Mouse (Mus musculus) stomach, embryonic 15.5 days (tissue): ENCODE measurements around the gene Stx8. TPM values are rescaled to one million over a fixed set of nuclear protein-coding genes. Genes with fewer than 3 reads are reported as not detected.
A peak's percentile ranks its signal among the peaks of the same experiment; 100 is the strongest.

Source experiments
- ATAC-seq: fragments of 200-750 bp; cut with Nextera tagmentation; 2 replicates; pipeline ENCODE4 v1.8.0; 2017; ENCODE audit warnings: low read depth, moderate number of reproducible peaks, moderate TSS enrichment; ENCODE audit not compliant: insufficient read depth, low FRiP score
- H3K27ac ChIP-seq: fragments of 300-500 bp; sonication (generic); 2 replicates; pipeline ENCODE4 v1.5.1; 2015; ENCODE audit warnings: mild to moderate bottlenecking, inconsistent platforms
- H3K27me3 ChIP-seq: fragments of 300-500 bp; sonication (generic); replicated peaks from 2 replicates; pipeline ENCODE4 v1.6.1; 2015; ENCODE audit warnings: inconsistent platforms
- H3K36me3 ChIP-seq: fragments of 300-500 bp; sonication (generic); 2 replicates; pipeline ENCODE4 v1.6.1; 2015; ENCODE audit warnings: inconsistent platforms
- H3K4me1 ChIP-seq: fragments of 300-500 bp; sonication (generic); 2 replicates; pipeline ENCODE4 v1.6.1; 2015; ENCODE audit warnings: inconsistent platforms
- H3K4me2 ChIP-seq: fragments of 300-500 bp; sonication (generic); 2 replicates; pipeline ENCODE4 v1.6.1; 2015; ENCODE audit warnings: mild to moderate bottlenecking, inconsistent platforms
- H3K4me3 ChIP-seq: fragments of 300-500 bp; sonication (generic); replicated peaks from 2 replicates; pipeline ENCODE4 v1.5.1; 2015; ENCODE audit warnings: inconsistent platforms
- H3K9ac ChIP-seq: fragments of 300-500 bp; sonication (generic); 2 replicates; pipeline ENCODE4 v1.6.1; 2015; ENCODE audit warnings: inconsistent platforms
- H3K9me3 ChIP-seq: fragments of 300-500 bp; sonication (generic); 2 replicates; pipeline ENCODE4 v1.6.1; 2016; ENCODE audit warnings: inconsistent platforms
- WGBS: fragments of 180-500 bp; shearing (Covaris S2); methylation state at CpG from one replicate; pipeline ENCODE4 v1.1.7; 2015; 5-methylcytosine and 5-hydroxymethylcytosine counted together
- polyA plus RNA-seq: library from polyadenylated mRNA; unstranded; fragments of >200 nt; fragmentation: Nextera tagmentation; extraction: Ambion mirVana; gene quantifications from 2 replicates; pipeline ENCODE4 v1.2.1, GENCODE M21; 2015

Stx8 gene
- polyA plus RNA-seq = 55.9 and 59.4 TPM in 2 replicates

DNA sequence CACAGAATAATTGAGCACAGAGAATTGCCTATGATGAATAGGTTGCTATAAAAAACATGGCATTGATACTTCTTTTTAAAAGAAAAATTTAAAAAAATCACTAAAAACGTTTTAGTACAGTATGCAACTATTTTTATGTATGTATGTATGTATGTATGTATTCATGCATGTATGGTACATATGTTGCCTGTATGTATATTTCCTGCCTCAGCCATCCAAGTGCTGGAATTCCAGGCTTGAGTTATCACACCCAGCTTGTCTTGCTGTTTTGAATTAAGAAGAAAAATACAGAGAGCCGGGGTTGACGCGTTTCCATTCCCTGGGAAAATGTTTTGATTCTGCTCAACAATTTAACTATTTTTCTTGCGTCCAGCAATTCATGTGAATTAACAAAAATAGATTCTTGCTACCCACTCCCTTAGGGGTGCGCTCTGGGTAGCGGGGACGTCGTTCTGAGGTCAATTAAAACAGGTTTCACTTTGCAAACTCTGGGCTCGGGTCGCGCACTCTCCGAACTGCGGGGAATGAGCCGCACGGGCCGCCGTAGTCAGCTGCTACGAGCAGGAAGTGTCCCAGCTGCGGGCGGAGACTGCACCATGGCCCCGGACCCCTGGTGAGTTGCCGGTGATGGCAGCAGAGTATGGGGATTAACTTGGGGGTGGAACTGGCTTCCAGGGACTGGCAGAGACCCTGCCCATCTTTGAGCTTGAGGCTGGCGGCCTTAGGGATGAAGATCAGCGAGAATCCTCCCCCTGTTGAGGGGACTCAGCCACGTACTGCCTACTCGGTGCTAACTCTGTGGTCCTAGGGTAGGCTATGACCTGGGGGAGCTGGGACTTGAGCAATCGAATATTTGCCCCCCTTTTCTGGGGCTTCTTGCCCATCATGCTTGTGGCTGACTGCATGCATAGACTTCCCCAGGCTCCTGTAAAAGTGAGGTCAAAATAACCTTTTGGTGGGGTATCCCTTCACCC lies at the start of gene Stx8:
Stx8 (plus strand) TSS at position 289 of the 974 bp plus-strand sequence.
- peak within 1 kb of the TSS; percentile 94 for H3K4me3 ChIP-seq
- no peaks in the 10 kb centered on the region for H3K27me3 ChIP-seq
- peaks cover 15% of the 10 kb centered on the region; the same call in 1 of the 2 replicates for H3K4me1 ChIP-seq
- H3K9me3 ChIP-seq = no peaks in the 10 kb centered on the region
- WGBS = under 1% methylated on average over 28 of the region's 28 CpGs
- H3K27ac ChIP-seq = peak within 1 kb of the TSS; percentile 51; the same call in 1 of the 2 replicates
- ATAC-seq = peak; percentile 83; the same call in 1 of the 2 replicates
- no peaks in the 10 kb centered on the region for H3K36me3 ChIP-seq
- peak within 1 kb of the TSS; percentile 69 for H3K9ac ChIP-seq
- H3K4me2 ChIP-seq = peak within 1 kb of the TSS; percentile 80

DNA sequence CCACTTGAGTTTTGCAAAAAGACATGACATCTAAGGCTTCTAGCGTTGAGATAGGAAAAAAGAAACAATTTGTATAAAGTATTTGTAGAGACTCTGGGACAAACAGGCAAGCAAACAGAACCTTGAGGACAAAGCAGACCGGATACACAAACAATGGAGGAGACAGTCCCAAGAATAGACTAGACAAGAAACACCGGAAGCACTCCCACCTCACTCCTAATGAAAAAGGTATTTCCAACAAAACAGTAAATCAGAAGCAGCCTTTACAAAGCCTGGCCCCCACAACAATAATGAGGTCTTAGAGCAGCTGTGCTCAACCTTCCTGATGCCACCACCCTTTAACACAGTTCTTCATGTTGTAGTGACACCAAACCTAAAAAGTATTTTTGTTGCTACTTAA lies 48.9 kb upstream of the Stx8 start:
- no peak for ATAC-seq
- 76% methylated on average over 3 of the region's 3 CpGs for WGBS
- H3K27me3 ChIP-seq = peaks cover 5% of the 10 kb centered on the region; the same call in 1 of the 2 replicates
- H3K4me3 ChIP-seq = no peak overlapping the region
- no peak overlapping the region for H3K9ac ChIP-seq
- H3K9me3 ChIP-seq = no peaks in the 10 kb centered on the region
- H3K4me1 ChIP-seq = 0 out of 2 replicates have a peak, but pooled peaks cover 2% of the 10 kb centered on the region
- H3K4me2 ChIP-seq = no peak overlapping the region
- no peak overlapping the region for H3K27ac ChIP-seq
- H3K36me3 ChIP-seq = no peaks in the 10 kb centered on the region

DNA sequence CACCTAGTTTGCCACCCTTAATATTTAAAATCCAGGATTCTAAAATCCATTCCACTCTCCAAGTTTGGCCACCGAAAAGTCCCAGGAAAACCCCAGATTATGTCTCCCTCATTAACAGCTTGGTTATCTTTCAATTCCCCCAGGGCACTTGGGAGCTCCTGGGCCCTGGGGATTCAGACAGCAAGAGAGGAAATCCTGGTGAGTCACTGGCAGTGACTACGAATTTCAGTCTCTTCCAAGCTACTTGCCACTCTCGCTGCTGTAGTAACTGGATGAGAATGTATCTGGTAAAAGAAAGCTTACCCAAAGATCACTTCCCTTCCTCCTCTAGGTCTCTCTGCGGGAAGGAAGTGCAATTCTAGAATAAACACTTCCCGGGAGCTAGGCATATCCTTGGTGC lies 46.4 kb upstream of the Stx8 start:
- H3K4me1 ChIP-seq = 0 out of 2 replicates have a peak, but pooled peaks cover 2% of the 10 kb centered on the region
- H3K9ac ChIP-seq = no peak overlapping the region
- H3K27me3 ChIP-seq = peaks cover 5% of the 10 kb centered on the region; the same call in 1 of the 2 replicates
- no peak overlapping the region for H3K27ac ChIP-seq
- no peak overlapping the region for H3K4me2 ChIP-seq
- H3K4me3 ChIP-seq = no peak overlapping the region
- ATAC-seq = no peak
- no peaks in the 10 kb centered on the region for H3K9me3 ChIP-seq
- H3K36me3 ChIP-seq = no peaks in the 10 kb centered on the region
- WGBS = 58% methylated on average over 5 of the region's 5 CpGs

DNA sequence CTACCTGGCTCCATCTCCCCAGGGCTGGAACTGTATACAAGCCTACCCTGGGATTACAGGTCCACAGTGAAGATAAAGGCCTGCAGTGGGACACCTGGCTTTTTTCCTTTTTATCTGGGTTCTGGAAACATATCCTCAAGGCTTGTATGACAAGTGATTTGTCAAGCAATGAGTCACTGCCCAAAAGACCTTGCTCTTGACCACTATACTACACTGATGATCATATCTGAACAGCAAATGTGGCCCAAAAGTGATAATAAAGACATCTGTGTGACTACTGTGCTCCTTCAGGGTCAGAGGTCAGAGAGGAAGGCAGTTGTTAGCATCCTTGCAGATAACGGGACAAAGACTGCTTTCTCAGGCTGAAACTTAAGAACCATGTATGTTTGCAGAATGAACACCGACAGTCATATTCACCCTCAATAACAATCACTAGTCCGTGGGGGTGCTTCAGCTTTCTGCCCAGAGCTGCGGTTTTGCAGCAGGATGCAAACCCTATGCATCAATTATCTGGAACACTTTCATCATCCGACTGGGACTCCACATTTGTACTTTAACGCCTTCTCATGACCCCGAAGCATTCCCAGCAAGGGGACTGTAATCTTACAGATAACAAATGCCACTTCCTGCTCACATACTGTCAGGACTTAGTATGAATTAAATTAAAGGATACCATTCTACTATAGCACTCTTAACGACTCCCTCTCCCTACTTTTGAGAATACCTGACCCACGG lies 45.6 kb upstream of the Stx8 start:
- no peak overlapping the region for H3K9ac ChIP-seq
- H3K4me2 ChIP-seq = peak overlapping the region; percentile 99
- no peaks in the 10 kb centered on the region for H3K9me3 ChIP-seq
- H3K4me3 ChIP-seq = peak overlapping the region; percentile 75
- ATAC-seq = no peak
- no peak overlapping the region for H3K27ac ChIP-seq
- 0 out of 2 replicates have a peak, but pooled peaks cover 2% of the 10 kb centered on the region for H3K4me1 ChIP-seq
- WGBS = 38% methylated on average over 9 of the region's 9 CpGs
- H3K27me3 ChIP-seq = peaks cover 5% of the 10 kb centered on the region; the same call in 1 of the 2 replicates
- H3K36me3 ChIP-seq = no peaks in the 10 kb centered on the region

DNA sequence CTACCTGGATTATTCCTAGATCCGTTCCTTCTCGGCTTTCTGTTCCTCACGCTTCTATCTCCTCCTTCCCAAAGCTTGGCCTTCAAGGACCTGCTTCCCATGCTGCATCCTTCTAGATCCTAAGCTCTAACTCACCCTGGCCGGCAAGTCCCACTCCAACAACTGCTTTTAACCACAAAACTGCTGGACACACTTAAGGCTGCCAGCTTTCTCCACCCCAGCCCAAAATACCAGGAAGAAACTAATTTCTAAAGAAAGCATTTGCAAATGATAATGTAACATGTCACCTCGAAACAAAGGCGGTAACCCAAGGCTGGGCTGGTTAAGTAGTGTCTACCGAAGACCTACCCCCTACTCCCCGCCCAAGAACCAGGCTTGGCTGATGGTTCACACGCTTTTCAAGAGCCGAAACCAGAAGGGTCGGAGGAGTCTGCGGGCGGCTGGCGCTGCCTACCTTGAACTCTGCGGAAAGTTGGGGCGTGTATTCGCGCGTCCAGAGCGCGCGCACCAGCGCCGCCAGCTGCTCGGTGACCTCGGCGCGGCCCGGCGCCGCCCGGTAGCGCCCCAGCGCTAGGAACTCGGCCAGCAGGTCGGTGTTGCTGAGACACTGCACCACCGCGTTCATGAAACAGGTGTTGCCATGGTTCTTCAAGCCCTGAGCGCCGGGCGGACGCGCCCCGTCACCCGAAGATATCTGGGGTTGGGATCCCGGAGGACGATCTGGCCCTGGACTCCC lies 44.7 kb upstream of the Stx8 start:
- no peaks in the 10 kb centered on the region for H3K9me3 ChIP-seq
- WGBS = 3% methylated on average over 43 of the region's 47 CpGs
- H3K27me3 ChIP-seq = peaks cover 5% of the 10 kb centered on the region; the same call in 1 of the 2 replicates
- no peaks in the 10 kb centered on the region for H3K36me3 ChIP-seq
- peak overlapping the region; percentile 72 for H3K9ac ChIP-seq
- ATAC-seq = peak; percentile 49; the same call in 1 of the 2 replicates
- H3K4me2 ChIP-seq = peak overlapping the region; percentile 99
- H3K27ac ChIP-seq = peak overlapping the region; percentile 94
- 0 out of 2 replicates have a peak, but pooled peaks cover 2% of the 10 kb centered on the region for H3K4me1 ChIP-seq
- peak overlapping the region; percentile 75 for H3K4me3 ChIP-seq

DNA sequence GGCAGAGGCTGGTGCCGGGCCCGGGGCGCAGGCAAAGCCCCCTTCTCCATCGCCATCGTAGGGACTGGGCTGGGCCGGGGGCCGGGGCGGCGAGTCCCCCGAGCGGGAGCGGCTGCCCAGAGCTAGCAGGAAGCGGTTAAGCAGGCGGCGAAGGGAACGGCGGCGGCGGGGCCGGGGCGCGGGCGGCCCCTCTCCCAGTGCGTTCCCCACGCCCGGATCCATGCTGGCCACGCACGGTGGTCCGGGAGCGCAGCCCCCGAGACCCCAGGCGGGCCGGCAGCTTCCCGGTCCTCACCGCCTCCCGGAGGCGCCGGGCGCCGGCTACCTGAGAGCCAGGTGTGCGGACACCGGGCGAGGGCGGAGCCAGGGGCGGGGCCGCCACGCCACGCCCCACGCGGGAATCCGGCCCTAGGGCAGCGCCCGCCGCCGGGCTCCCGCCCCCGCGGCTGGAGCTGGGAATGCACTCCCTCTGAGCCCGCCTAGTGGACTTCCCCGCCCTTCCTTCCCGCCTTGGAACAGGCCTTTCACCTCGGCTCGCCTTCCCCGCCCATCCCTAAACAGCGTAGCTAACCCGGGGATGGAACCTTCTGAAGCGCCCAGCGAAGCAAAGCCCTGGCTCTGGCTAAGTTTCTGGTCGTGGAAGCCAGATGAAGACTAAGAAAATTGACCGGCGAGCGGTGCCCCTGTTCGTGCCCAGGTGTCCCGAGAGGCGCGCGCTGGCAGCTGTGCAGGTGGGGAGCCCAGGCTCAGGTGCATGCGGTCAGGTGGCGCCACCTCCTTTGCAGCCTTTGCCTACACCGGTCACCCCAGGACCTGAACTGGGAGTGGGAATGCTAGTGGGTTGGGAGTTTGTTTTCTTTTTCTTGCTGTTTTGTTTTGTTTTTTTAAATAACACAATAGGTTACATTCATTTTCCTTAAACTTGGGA lies 43.9 kb upstream of the Stx8 start, which contains the start of gene Usp43:
Usp43 (minus strand) TSS at position 327 of the 928 bp plus-strand sequence.
- Histone ChIP-seq H3K36me3 (no peaks in the 10 kb centered on the region), H3K9ac (peak within 1 kb of the TSS; percentile 72), H3K27me3 (peaks cover 5% of the 10 kb centered on the region; the same call in 1 of the 2 replicates), H3K4me2 (peak within 1 kb of the TSS; percentile 99), H3K9me3 (no peaks in the 10 kb centered on the region), H3K27ac (peak within 1 kb of the TSS; percentile 94), H3K4me1 (0 out of 2 replicates have a peak, but pooled peaks cover 2% of the 10 kb centered on the region), H3K4me3 (peak within 1 kb of the TSS; percentile 75)
- WGBS = 1% methylated on average over 72 of the region's 80 CpGs
- peak; percentile 88 for ATAC-seq

DNA sequence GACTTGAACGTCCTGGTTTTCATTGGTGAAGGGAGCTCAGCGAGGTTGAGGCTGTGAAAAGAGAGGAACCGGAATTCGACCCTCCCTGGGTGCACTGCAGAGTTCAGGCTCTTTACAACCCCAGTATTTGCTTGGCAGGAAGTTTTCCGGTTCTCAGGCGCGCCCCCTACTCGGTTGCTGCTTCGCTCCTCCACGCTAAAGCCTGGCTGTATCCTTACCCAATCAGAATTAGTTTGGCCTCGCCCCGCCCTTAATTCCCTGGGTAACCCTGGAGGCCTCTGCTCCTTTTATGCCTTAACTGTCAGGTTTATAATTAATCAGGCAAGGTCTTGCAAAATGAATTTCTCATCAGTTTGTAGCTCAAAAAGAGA lies 43.3 kb upstream of the Stx8 start:
- Histone ChIP-seq H3K36me3 (no peaks in the 10 kb centered on the region), H3K4me3 (peak overlapping the region; percentile 75), H3K4me1 (0 out of 2 replicates have a peak, but pooled peaks cover 2% of the 10 kb centered on the region), H3K27ac (peak overlapping the region; percentile 94), H3K27me3 (peaks cover 5% of the 10 kb centered on the region; the same call in 1 of the 2 replicates), H3K9me3 (no peaks in the 10 kb centered on the region), H3K4me2 (peak overlapping the region; percentile 99), H3K9ac (no peak overlapping the region)
- ATAC-seq = peak; percentile 78
- 0% methylated on average over 12 of the region's 12 CpGs for WGBS

DNA sequence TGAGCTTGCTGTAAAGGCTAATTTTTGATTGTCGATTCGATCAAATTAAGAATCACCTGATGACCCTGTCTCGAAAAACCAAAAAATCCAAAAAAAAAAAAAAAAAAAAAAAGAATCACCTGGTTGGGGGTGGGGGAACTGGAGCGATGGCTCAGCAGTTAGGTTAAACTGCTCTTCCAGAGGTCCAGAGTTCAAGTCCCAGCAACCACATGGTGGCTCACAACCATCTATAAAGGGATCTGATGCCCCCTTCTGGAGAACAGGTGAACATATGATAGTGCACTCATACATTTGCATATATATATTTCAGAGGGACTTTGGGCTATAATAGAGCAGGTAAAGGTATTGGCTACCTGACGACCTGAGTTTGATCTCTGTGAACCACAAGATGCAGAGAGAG lies 42.3 kb upstream of the Stx8 start:
- Histone ChIP-seq H3K9ac (no peak overlapping the region), H3K4me1 (0 out of 2 replicates have a peak, but pooled peaks cover 2% of the 10 kb centered on the region), H3K27me3 (peaks cover 5% of the 10 kb centered on the region; the same call in 1 of the 2 replicates), H3K9me3 (no peaks in the 10 kb centered on the region), H3K36me3 (no peaks in the 10 kb centered on the region), H3K4me2 (no peak overlapping the region; the same call in 1 of the 2 replicates), H3K27ac (no peak overlapping the region; the same call in 1 of the 2 replicates), H3K4me3 (no peak overlapping the region)
- 87% methylated on average over 5 of the region's 5 CpGs for WGBS
- ATAC-seq = no peak

DNA sequence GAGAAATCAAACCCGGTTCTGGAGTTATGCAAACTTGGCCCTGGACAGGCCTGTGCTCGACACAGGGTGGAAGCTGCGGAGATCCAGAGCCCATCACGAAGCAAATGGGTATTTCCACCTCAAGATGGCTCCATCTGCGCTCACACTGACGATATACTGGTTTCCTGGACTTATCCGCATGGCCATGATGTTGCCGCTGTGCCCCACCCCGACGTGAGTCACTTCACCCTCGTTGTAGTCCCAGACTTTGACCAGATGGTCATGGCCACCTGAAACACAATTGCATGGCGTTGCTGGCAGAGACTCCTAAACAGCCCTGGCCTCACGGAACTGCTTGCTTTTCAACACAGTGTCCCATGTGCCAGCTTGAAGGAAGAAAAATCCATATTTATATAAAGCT lies 41.0 kb upstream of the Stx8 start:
- Histone ChIP-seq H3K27ac (no peak overlapping the region), H3K36me3 (no peaks in the 10 kb centered on the region), H3K4me1 (0 out of 2 replicates have a peak, but pooled peaks cover 2% of the 10 kb centered on the region), H3K27me3 (peaks cover 5% of the 10 kb centered on the region; the same call in 1 of the 2 replicates), H3K9ac (no peak overlapping the region), H3K4me2 (no peak overlapping the region), H3K9me3 (no peaks in the 10 kb centered on the region), H3K4me3 (no peak overlapping the region)
- 87% methylated on average over 13 of the region's 13 CpGs for WGBS
- ATAC-seq = no peak

DNA sequence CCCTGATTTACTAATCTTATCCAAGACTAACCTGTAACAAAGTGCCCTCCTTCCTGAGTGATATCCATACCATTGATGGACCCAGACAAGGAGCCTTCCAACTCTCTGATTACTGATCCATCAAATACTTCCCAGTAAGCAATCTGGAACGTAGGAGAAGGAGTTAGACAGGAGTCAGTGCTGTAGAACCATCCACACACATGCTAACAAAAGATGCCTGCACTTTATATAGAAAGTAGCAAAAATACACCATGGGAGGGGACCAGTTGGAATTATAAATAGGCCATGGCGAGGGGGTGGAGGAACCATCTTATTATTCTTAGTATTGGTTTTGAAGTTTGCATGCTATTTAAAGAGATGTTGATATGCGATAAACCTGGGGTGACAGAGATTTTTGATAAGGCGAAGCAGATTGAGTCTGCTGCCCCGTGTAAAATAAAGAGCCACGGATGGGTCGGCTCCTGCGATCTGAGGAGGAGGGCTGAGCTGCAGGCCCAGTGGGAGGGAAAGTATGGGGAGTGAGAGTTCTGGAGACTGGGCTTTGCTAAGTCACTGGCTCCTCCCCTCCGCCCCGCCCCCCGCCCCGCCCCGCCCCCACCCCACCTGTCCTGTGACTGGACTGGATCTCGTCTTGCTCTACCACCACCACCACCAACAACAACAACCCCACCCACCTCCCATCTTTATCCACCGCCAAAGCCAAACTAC lies 39.5 kb upstream of the Stx8 start:
- H3K36me3 ChIP-seq = no peaks in the 10 kb centered on the region
- H3K4me2 ChIP-seq = no peak overlapping the region
- no peak overlapping the region for H3K9ac ChIP-seq
- no peak for ATAC-seq
- no peak overlapping the region; the same call in 1 of the 2 replicates for H3K27ac ChIP-seq
- 13% methylated on average over 15 of the region's 15 CpGs for WGBS
- no peaks in the 10 kb centered on the region for H3K9me3 ChIP-seq
- H3K27me3 ChIP-seq = peaks cover 3% of the 10 kb centered on the region; the same call in 1 of the 2 replicates
- no peak overlapping the region for H3K4me3 ChIP-seq
- no peaks in the 10 kb centered on the region for H3K4me1 ChIP-seq
